Mouse (Mus musculus): ENCODE results near the gene Gal3st2. TPM values are rescaled to one million over a fixed set of nuclear protein-coding genes. Genes with fewer than 3 reads are reported as not detected.

Gal3st2 gene
- total RNA-seq (2023) = 0.25 and 0.44 TPM in 2 replicates

DNA sequence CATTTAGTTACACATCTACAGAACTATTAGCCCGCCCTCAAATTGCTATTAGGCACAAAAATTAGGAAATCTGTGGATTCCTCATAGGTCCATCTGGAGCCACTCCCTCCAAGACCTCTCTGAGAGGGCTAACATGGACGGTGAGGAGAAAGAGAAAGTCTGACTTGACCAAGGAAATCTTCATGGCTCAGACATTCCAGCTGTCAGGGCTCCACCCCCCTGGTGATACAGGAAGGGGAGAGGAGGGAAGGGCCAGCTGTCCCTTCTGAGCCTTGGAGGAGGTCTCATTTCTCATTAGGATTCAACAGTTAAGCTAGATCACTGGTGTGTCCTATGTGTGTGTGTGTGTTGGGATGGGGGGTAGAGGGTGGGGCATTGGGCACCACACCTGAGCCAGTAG lies at the start of gene Gal3st2:
Gene Gal3st2 (plus strand): TSS at position 259 of the 400 bp plus-strand sequence.

DNA sequence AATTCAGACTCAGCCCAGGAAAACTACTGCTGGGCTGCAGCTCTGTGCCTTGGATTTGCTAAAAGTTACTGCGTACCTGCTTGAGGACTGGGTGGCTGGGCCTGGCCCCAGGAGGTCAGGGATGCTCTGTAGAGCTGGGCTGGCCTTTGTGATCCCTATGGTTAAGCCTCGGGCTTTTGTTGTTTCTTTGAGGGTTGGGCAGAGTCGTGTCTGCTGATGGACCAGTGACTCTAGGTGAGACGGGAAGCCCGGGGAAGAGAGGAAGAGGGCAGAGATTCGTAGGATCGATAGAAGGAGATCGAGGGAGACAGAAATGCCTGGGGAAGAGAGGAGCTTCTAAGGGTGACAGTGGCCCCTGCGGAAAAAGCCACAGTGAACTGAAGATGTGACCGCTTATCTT lies 36.5 kb upstream of the Gal3st2 start, which contains the start of gene D2hgdh:
Gene D2hgdh (plus strand): TSS at position 301 of the 400 bp plus-strand sequence.

DNA sequence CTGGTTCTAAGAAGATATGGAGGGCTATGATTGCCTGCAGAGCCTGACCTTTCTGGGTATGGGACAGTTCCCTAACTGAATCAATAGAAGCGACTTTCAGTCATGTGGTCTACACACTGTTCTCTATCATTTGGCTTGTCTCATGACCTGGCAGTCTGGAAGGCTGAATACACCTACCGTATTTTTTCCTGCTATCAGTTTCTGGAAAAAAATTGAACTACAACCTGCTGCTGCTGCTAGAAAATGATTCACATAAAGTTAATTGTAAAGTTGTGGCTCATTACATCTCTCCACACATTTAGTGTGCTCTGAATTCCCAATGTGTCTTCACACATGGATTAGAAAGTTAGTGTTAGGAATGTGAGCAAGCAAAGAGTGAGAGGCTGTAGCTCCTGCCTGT lies 56.9 kb downstream of the Gal3st2 start, which contains the start of gene Gal3st2b:
Gene Gal3st2b (plus strand): TSS at position 301 of the 400 bp plus-strand sequence.

Other genes starting within 250 kb of the Gal3st2 start
- gene Stk25, start 202.6 kb upstream of the Gal3st2 start, total RNA-seq (2023) = 27.6 and 31.9 TPM in 2 replicates
- gene Bok, start 175.6 kb upstream of the Gal3st2 start, total RNA-seq (2023) = not detected in 2 replicates
- 74.6 and 112 TPM in 2 replicates for gene Atg4b, start 109.8 kb upstream of the Gal3st2 start, total RNA-seq (2023)
- gene Thap4, start 106.4 kb upstream of the Gal3st2 start, total RNA-seq (2023) = 27.1 and 29.3 TPM in 2 replicates
- gene Dtymk, start 59.4 kb upstream of the Gal3st2 start, total RNA-seq (2023) = 28.1 and 38.4 TPM in 2 replicates
- gene Ing5, start 57.3 kb upstream of the Gal3st2 start, total RNA-seq (2023) = 33.9 and 43.8 TPM in 2 replicates
- gene D2hgdh, start 36.4 kb upstream of the Gal3st2 start, total RNA-seq (2023) = 15.4 and 23.4 TPM in 2 replicates
- gene Gal3st2b, start 57.0 kb downstream of the Gal3st2 start, total RNA-seq (2023) = 0.47 TPM in 1 of 2 replicates, not detected in the other
- gene Gal3st2c, start 129.2 kb downstream of the Gal3st2 start, total RNA-seq (2023) = 0.09 and 0.11 TPM in 2 replicates
- gene Neu4, start 159.1 kb downstream of the Gal3st2 start, total RNA-seq (2023) = not detected in 2 replicates
- gene Pdcd1, start 191.2 kb downstream of the Gal3st2 start, total RNA-seq (2023) = not detected in 2 replicates

Data from neutrophil, adult 65 days (primary cell).